Mouse (Mus musculus) heart, embryonic 13.5 days (tissue): ENCODE measurements around the gene Nemp1. TPM values are rescaled to one million over a fixed set of nuclear protein-coding genes. Genes with fewer than 3 reads are reported as not detected.
A peak's percentile ranks its signal among the peaks of the same experiment; 100 is the strongest.

Source experiments
- ATAC-seq: fragments of 200-750 bp; cut with Nextera tagmentation; 2 replicates; pipeline ENCODE4 v1.8.0; 2017; ENCODE audit warnings: moderate TSS enrichment; ENCODE audit not compliant: insufficient number of reproducible peaks, low FRiP score, low TSS enrichment; ENCODE audit errors: extremely low read depth
- H3K27ac ChIP-seq: fragments of 300-500 bp; sonication (generic); replicated peaks from 2 replicates; pipeline ENCODE4 v1.5.1; 2015; ENCODE audit warnings: moderate library complexity, mild to moderate bottlenecking, inconsistent platforms
- H3K27me3 ChIP-seq: fragments of 300-500 bp; sonication (generic); replicated peaks from 2 replicates; pipeline ENCODE4 v1.6.1; 2015; ENCODE audit warnings: mild to moderate bottlenecking, inconsistent platforms
- H3K36me3 ChIP-seq: fragments of 300-500 bp; sonication (generic); 2 replicates; pipeline ENCODE4 v1.6.1; 2015; ENCODE audit warnings: mild to moderate bottlenecking, inconsistent platforms
- H3K4me1 ChIP-seq: fragments of 300-500 bp; sonication (generic); 2 replicates; pipeline ENCODE4 v1.6.1; 2015; ENCODE audit warnings: inconsistent platforms
- H3K4me2 ChIP-seq: fragments of 300-500 bp; sonication (generic); 2 replicates; pipeline ENCODE4 v1.6.1; 2015; ENCODE audit warnings: inconsistent platforms, mild to moderate bottlenecking, moderate library complexity
- H3K4me3 ChIP-seq: fragments of 300-500 bp; sonication (generic); 2 replicates; pipeline ENCODE4 v1.5.1; 2015; ENCODE audit warnings: moderate library complexity, mild to moderate bottlenecking, inconsistent platforms
- H3K9ac ChIP-seq: fragments of 300-500 bp; sonication (generic); 2 replicates; pipeline ENCODE4 v1.6.1; 2015; ENCODE audit warnings: inconsistent platforms, mild to moderate bottlenecking, moderate library complexity
- H3K9me3 ChIP-seq: fragments of 300-500 bp; sonication (generic); 2 replicates; pipeline ENCODE4 v1.6.1; 2016; ENCODE audit warnings: inconsistent platforms
- WGBS: fragments of 180-500 bp; shearing (Covaris S2); methylation state at CpG from one replicate; pipeline ENCODE4 v1.1.7; 2015; ENCODE audit warnings: mixed read lengths; 5-methylcytosine and 5-hydroxymethylcytosine counted together
- polyA plus RNA-seq: library from polyadenylated mRNA; unstranded; fragments of >200 nt; fragmentation: Nextera tagmentation; extraction: Ambion mirVana; gene quantifications from 2 replicates; pipeline ENCODE4 v1.2.1, GENCODE M21; 2015

Gene Nemp1
- polyA plus RNA-seq, 1 experiment from 2014 or later, result 7.1 TPM

GRCm38 (mm10) chr10:127730285-127730932, 63.7 kb downstream of the Nemp1 start:
- H3K9ac ChIP-seq, result no peak overlapping the region
- H3K4me2 ChIP-seq, result no peak overlapping the region
- H3K4me3 ChIP-seq, result no peak overlapping the region
- no peaks in the 10 kb centered on the region for H3K36me3 ChIP-seq
- peaks cover 51% of the 10 kb centered on the region for H3K27me3 ChIP-seq
- no peak for ATAC-seq
- WGBS, result 56% methylated on average over 11 of the region's 11 CpGs
- 0 out of 2 replicates have a peak, but pooled peaks cover 3% of the 10 kb centered on the region for H3K4me1 ChIP-seq
- no peak overlapping the region for H3K27ac ChIP-seq
- no peaks in the 10 kb centered on the region for H3K9me3 ChIP-seq

DNA sequence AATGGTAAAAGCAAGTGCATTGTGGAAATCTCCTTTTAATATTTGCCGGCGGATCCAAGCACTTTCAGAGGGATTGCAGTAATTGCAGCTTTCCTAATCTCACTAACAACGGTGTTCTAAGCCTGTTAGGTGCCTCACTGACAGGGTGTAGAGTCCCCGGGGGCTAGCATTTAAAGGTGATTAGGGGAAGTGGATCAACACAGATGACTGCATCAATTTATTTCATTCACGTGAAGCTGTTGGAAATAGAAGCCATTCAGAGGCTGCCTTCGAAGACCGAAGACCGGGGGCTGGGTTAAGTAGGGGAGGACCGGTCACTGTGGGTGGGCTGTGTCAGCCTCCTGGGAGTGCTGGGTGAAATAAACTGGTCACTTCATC, 64.2 kb downstream of the Nemp1 start:
- H3K27ac ChIP-seq, result no peak overlapping the region
- no peak overlapping the region for H3K9ac ChIP-seq
- H3K4me1 ChIP-seq, result 0 out of 2 replicates have a peak, but pooled peaks cover 3% of the 10 kb centered on the region
- no peak for ATAC-seq
- no peak overlapping the region for H3K4me3 ChIP-seq
- no peaks in the 10 kb centered on the region for H3K9me3 ChIP-seq
- peaks cover 48% of the 10 kb centered on the region for H3K27me3 ChIP-seq
- H3K4me2 ChIP-seq, result no peak overlapping the region
- WGBS, result 55% methylated on average over 9 of the region's 9 CpGs
- no peaks in the 10 kb centered on the region for H3K36me3 ChIP-seq

DNA sequence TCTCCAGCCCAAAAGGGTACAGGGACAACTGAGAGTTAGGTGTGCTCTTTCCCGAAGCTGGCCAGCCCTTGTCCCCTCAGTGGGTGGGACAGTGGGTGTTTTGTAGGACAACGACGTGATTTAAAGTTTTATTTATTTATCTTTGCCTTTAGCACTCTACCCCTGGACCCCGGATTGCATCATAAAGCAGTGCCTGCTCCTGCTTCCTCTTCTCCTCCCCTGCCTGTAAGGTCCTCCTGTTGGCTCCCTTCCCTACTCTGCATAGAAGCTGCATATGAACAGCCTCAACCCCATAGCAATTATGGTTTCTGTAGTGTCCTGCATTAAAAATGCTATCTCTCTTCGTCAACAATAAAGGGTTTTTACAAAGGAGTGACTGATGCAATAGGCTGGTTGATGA, 64.7 kb downstream of the Nemp1 start:
- Histone ChIP-seq H3K27me3 (peaks cover 46% of the 10 kb centered on the region), H3K36me3 (no peaks in the 10 kb centered on the region), H3K9ac (no peak overlapping the region), H3K27ac (no peak overlapping the region), H3K4me2 (no peak overlapping the region), H3K4me3 (no peak overlapping the region), H3K4me1 (0 out of 2 replicates have a peak, but pooled peaks cover 3% of the 10 kb centered on the region), H3K9me3 (no peaks in the 10 kb centered on the region)
- no peak for ATAC-seq
- WGBS, result 32% methylated on average over 5 of the region's 5 CpGs

GRCm38 (mm10) chr10:127734434-127734833, 67.7 kb downstream of the Nemp1 start:
- H3K9me3 ChIP-seq, result no peaks in the 10 kb centered on the region
- 36% methylated on average over 5 of the region's 5 CpGs for WGBS

GRCm38 (mm10) chr10:127736266-127736665, 69.6 kb downstream of the Nemp1 start:
- Histone ChIP-seq H3K9ac (no peak overlapping the region), H3K4me2 (no peak overlapping the region), H3K27ac (no peak overlapping the region), H3K4me3 (no peak overlapping the region), H3K4me1 (peaks cover 26% of the 10 kb centered on the region), H3K27me3 (peaks cover 4% of the 10 kb centered on the region; the same call in 1 of the 2 replicates), H3K9me3 (no peaks in the 10 kb centered on the region), H3K36me3 (peaks cover 2% of the 10 kb centered on the region)
- 74% methylated on average over 2 of the region's 2 CpGs for WGBS
- no peak for ATAC-seq

More at GRCm38 (mm10) chr10:127734434-127734833, 67.7 kb downstream of the Nemp1 start:
- Histone ChIP-seq H3K27ac (no peak overlapping the region), H3K4me1 (peaks cover 12% of the 10 kb centered on the region), H3K4me2 (no peak overlapping the region), H3K27me3 (peaks cover 19% of the 10 kb centered on the region), H3K36me3 (no peaks in the 10 kb centered on the region), H3K4me3 (no peak overlapping the region), H3K9ac (no peak overlapping the region)
- ATAC-seq, result no peak

GRCm38 (mm10) chr10:127736916-127737315, 70.2 kb downstream of the Nemp1 start:
- no peak for ATAC-seq
- Histone ChIP-seq H3K36me3 (peaks cover 8% of the 10 kb centered on the region), H3K27me3 (0 out of 2 replicates have a peak, but pooled peaks cover 4% of the 10 kb centered on the region), H3K4me3 (no peak overlapping the region), H3K9me3 (no peaks in the 10 kb centered on the region), H3K9ac (no peak overlapping the region), H3K4me2 (no peak overlapping the region), H3K27ac (no peak overlapping the region), H3K4me1 (peaks cover 27% of the 10 kb centered on the region)
- 43% methylated on average over 4 of the region's 4 CpGs for WGBS

DNA sequence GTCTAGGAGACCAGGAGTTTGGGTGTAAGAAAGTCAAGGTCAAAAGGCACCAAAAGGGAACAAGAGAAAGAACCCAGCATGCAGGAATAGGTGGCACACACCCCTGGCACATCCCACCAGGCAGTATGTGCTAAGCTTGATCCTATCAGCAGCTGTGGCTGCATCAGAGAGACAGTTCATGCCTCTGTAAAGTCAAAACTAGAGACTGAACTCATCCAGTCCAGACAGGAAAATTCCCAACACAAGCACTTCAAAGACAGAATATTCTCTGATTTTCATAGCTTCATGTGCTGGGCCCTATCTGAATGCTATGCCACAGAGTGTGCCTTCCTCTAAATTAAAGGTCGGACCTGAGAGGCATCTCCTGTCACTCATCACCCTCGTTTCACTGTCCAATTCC, 70.9 kb downstream of the Nemp1 start:
- peaks cover 15% of the 10 kb centered on the region for H3K36me3 ChIP-seq
- H3K27ac ChIP-seq, result no peak overlapping the region
- peaks cover 27% of the 10 kb centered on the region for H3K4me1 ChIP-seq
- no peak overlapping the region for H3K4me2 ChIP-seq
- H3K9me3 ChIP-seq, result no peaks in the 10 kb centered on the region
- 0 out of 2 replicates have a peak, but pooled peaks cover 4% of the 10 kb centered on the region for H3K27me3 ChIP-seq
- 19% methylated on average over 2 of the region's 2 CpGs for WGBS
- H3K9ac ChIP-seq, result no peak overlapping the region
- no peak overlapping the region for H3K4me3 ChIP-seq
- no peak for ATAC-seq

GRCm38 (mm10) chr10:127738151-127738882, 71.6 kb downstream of the Nemp1 start:
- H3K4me2 ChIP-seq, result peak overlapping the region; percentile 89
- 0 out of 2 replicates have a peak overlapping the region, but pooled peaks have one; percentile 62 for H3K27ac ChIP-seq
- WGBS, result 38% methylated on average over 13 of the region's 13 CpGs
- peaks cover 27% of the 10 kb centered on the region for H3K4me1 ChIP-seq
- H3K9me3 ChIP-seq, result no peaks in the 10 kb centered on the region
- H3K27me3 ChIP-seq, result 0 out of 2 replicates have a peak, but pooled peaks cover 4% of the 10 kb centered on the region
- peak overlapping the region; percentile 99; the same call in 1 of the 2 replicates for H3K9ac ChIP-seq
- peaks cover 22% of the 10 kb centered on the region for H3K36me3 ChIP-seq
- H3K4me3 ChIP-seq, result peak overlapping the region; percentile 94
- ATAC-seq, result no peak

DNA sequence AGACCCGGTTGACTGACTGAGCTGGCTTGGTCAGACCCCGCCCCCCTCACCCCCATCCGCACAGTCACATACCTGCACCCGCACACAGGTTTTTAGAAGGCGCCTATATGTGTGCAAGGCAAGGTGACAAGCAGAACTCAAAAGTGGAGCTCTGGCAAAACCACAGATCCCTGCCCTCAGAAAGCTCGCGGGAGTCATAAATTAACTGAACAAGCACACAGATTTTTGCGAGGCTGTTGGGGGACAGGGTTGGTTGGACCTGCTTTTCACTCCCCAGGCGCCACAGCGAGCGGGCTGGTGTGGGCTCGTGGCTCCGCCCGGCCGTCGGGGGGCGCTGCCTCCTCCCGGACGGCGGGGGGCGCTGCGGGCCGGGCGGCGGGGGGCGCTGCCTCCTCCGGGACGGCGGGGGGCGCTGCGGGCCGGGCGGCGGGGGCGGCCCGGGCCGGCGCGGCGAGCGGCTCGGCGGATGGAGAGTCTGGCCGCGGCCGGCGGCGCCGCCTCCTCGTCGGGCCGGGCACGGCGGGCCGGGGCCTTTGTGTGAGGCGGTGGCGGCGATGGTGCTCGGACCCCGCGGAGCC, 72.5 kb downstream of the Nemp1 start, which contains the start of gene Zbtb39:
Gene Zbtb39 (plus strand): TSS at position 456 of the 578 bp plus-strand sequence.
- Histone ChIP-seq H3K9me3 (no peaks in the 10 kb centered on the region), H3K27me3 (0 out of 2 replicates have a peak, but pooled peaks cover 4% of the 10 kb centered on the region), H3K36me3 (peaks cover 31% of the 10 kb centered on the region), H3K9ac (peak within 1 kb of the TSS; percentile 99), H3K4me3 (peak within 1 kb of the TSS; percentile 94), H3K27ac (peak within 1 kb of the TSS; percentile 80), H3K4me2 (peak within 1 kb of the TSS; percentile 89), H3K4me1 (peaks cover 23% of the 10 kb centered on the region)
- WGBS, result 1% methylated on average over 30 of the region's 61 CpGs
- ATAC-seq, result peak; percentile 83

DNA sequence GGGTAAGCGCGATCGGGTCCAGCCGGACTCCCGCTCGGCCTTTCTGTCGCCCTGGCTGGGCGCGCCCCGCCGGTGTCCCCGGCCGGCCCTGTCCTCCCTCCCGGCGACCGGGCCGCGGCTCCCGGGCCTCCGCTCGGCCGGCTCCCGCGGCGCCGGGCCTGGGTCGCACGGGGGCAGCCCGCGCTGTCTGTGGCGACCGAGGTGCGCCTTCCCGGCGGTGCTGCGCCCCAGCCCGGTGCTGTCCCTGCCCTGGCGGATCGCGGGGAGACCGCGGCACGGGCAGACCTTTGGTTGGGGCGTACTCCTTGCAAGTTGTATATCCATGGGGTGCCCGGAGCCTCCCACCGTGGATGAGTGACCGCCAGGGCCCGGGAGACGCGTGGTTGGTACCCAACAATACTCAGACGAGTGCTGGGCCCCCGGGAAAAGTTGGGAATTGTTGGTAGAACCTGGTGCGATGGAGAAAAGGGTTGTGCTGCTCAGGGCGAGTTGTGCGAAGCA, 73.0 kb downstream of the Nemp1 start:
- H3K4me2 ChIP-seq, result peak overlapping the region; percentile 89
- H3K4me1 ChIP-seq, result peaks cover 23% of the 10 kb centered on the region
- H3K27me3 ChIP-seq, result 0 out of 2 replicates have a peak, but pooled peaks cover 4% of the 10 kb centered on the region
- H3K9me3 ChIP-seq, result no peaks in the 10 kb centered on the region
- peak overlapping the region; percentile 94 for H3K4me3 ChIP-seq
- WGBS, result under 1% methylated on average over 42 of the region's 55 CpGs
- peak overlapping the region; percentile 80 for H3K27ac ChIP-seq
- ATAC-seq, result peak; percentile 34; the same call in 1 of the 2 replicates
- peaks cover 36% of the 10 kb centered on the region for H3K36me3 ChIP-seq
- H3K9ac ChIP-seq, result peak overlapping the region; percentile 99

- peaks cover 34% of the 10 kb centered on the region for H3K4me1 ChIP-seq
- peaks cover 75% of the 10 kb centered on the region for H3K36me3 ChIP-seq
- H3K4me3 ChIP-seq, result no peak overlapping the region
- ATAC-seq, result no peak
- H3K4me2 ChIP-seq, result no peak overlapping the region
- 65% methylated on average over 5 of the region's 5 CpGs for WGBS
- H3K27ac ChIP-seq, result no peak overlapping the region
- no peaks in the 10 kb centered on the region for H3K9me3 ChIP-seq
- H3K27me3 ChIP-seq, result no peaks in the 10 kb centered on the region
- no peak overlapping the region for H3K9ac ChIP-seq
Observed at GRCm38 (mm10) chr10:127744661-127745060, 78.0 kb downstream of the Nemp1 start.
